Mouse (Mus musculus) limb, embryonic 15.5 days (tissue): Measurements from ENCODE around the gene Pard3b. TPM values are rescaled to one million over a fixed set of nuclear protein-coding genes. Genes with fewer than 3 reads are reported as not detected.

Experiments used
- ATAC-seq: fragments of 200-750 bp; cut with Nextera tagmentation; 2 replicates; pipeline ENCODE4 v1.8.0; 2017; ENCODE audit warnings: low read depth, moderate TSS enrichment; ENCODE audit not compliant: insufficient number of reproducible peaks, low FRiP score, low TSS enrichment
- H3K27ac ChIP-seq: fragments of 300-500 bp; sonication (generic); 2 replicates; pipeline ENCODE4 v1.5.1; 2015; ENCODE audit warnings: moderate library complexity, mild to moderate bottlenecking, inconsistent platforms
- H3K27me3 ChIP-seq: fragments of 300-500 bp; sonication (generic); 2 replicates; pipeline ENCODE4 v1.6.1; 2015; ENCODE audit warnings: inconsistent platforms
- H3K36me3 ChIP-seq: fragments of 300-500 bp; sonication (generic); 2 replicates; pipeline ENCODE4 v1.6.1; 2015; ENCODE audit warnings: inconsistent platforms
- H3K4me1 ChIP-seq: fragments of 300-500 bp; sonication (generic); 2 replicates; pipeline ENCODE4 v1.6.1; 2015; ENCODE audit warnings: inconsistent platforms
- H3K4me2 ChIP-seq: fragments of 300-500 bp; sonication (generic); 2 replicates; pipeline ENCODE4 v1.6.1; 2015; ENCODE audit warnings: mild to moderate bottlenecking, inconsistent platforms
- H3K4me3 ChIP-seq: fragments of 300-500 bp; sonication (generic); 2 replicates; pipeline ENCODE4 v1.5.1; 2015; ENCODE audit warnings: mild to moderate bottlenecking, inconsistent platforms
- H3K9ac ChIP-seq: fragments of 300-500 bp; sonication (generic); 2 replicates; pipeline ENCODE4 v1.6.1; 2015; ENCODE audit warnings: inconsistent platforms
- H3K9me3 ChIP-seq: fragments of 300-500 bp; sonication (generic); 2 replicates; pipeline ENCODE4 v1.6.1; 2016; ENCODE audit warnings: inconsistent platforms
- WGBS: fragments of 180-500 bp; shearing (Covaris S2); methylation state at CpG from one replicate; pipeline ENCODE4 v1.1.7; 2015; 5-methylcytosine and 5-hydroxymethylcytosine counted together
- polyA plus RNA-seq: library from polyadenylated mRNA; unstranded; fragments of >200 nt; fragmentation: Nextera tagmentation; extraction: Ambion mirVana; gene quantifications from 2 replicates; pipeline ENCODE4 v1.2.1, GENCODE M21; 2015

Gene Pard3b
- polyA plus RNA-seq, 1 experiment from 2014 or later: 17.6 TPM

DNA sequence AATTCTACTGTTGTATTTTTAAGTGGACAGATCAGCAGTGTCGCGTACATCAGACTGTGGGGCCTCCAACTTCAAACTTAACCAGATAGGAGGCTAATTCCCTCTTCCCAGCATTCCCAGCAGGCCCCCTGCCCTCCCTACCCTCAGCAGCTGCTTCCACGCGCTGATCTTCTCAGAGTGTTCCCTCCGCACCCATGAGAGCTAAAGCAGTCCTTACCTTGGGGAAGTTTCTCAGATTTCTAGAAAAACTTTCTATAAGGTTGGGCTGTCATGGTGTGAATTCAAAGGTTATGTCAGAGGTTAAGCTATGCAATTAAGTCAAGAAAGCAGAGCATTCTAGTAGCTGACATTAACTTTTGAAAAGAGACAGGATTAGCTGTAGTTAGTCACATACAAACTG is 686.6 kb downstream of the Pard3b start:
- no peaks in the 10 kb centered on the region for H3K36me3 ChIP-seq
- no peaks in the 10 kb centered on the region for H3K27me3 ChIP-seq
- no peaks in the 10 kb centered on the region for H3K4me1 ChIP-seq
- ATAC-seq: no peak
- H3K9ac ChIP-seq: no peak overlapping the region
- H3K27ac ChIP-seq: no peak overlapping the region
- H3K9me3 ChIP-seq: no peaks in the 10 kb centered on the region
- 63% methylated on average over 5 of the region's 5 CpGs for WGBS
- no peak overlapping the region for H3K4me2 ChIP-seq
- no peak overlapping the region for H3K4me3 ChIP-seq

DNA sequence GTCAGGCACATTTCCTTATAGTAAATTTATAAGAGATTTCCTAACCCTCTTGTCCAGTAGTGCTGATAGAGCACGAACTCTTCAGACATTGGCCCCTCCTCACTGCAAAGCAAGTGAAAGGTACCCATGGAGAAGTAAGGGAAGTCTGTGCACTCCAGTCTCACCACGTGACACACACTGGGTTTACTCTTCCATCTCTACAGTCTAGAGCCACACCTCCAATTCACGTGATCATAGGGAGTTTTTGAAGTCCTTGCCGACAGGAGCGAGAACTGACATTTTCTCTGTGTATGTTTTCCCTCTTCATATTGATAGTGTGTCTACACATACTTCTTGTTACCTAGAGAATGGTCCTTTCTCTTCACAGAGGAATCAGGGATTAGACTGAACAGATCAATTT is 689.1 kb downstream of the Pard3b start:
- no peaks in the 10 kb centered on the region for H3K4me1 ChIP-seq
- H3K4me3 ChIP-seq: no peak overlapping the region
- no peak overlapping the region for H3K4me2 ChIP-seq
- no peaks in the 10 kb centered on the region for H3K9me3 ChIP-seq
- H3K36me3 ChIP-seq: no peaks in the 10 kb centered on the region
- 86% methylated on average over 5 of the region's 5 CpGs for WGBS
- no peaks in the 10 kb centered on the region for H3K27me3 ChIP-seq
- no peak overlapping the region for H3K9ac ChIP-seq
- ATAC-seq: no peak
- H3K27ac ChIP-seq: no peak overlapping the region

DNA sequence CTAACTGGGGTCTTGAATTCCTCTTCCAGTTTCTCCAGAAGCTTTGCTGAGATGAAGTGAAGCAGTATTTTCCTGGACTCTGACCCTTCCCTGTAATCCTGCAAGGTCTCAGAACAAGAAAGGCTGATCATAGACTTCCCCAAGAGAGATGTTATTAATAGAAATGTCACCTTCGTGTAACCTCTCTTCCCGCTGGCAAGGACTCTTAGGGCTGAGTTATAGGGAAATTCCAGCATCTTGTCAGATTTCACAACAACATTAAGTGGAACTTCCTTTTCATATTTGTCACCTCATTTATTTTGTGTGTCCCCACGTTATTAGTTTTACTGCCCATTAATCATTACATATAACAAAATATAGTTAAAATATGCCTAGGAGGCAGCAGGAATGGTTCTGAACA is 690.2 kb downstream of the Pard3b start:
- no peaks in the 10 kb centered on the region for H3K27me3 ChIP-seq
- ATAC-seq: no peak

DNA sequence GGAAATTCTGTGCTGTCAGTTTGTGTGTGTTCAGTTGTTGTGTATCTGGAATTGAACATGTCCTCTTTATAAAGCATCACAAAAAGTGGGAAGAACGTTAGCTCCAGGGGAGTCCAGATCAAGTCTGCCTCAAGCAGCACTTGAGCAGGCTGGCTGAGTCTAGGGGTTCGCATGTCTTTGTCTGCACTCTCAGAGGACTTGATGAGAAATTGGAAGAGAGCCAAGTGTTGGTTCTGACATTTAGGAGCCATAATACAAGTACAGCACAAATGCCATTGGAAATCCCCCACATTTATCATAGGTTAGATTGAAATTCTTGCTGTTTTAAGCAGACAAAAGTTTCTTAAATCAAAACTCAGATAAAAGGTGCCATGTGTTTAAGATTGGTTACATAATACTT is 694.4 kb downstream of the Pard3b start:
- 39% methylated on average over 2 of the region's 2 CpGs for WGBS

More for the DNA sequence above, 690.2 kb downstream of the Pard3b start:
- no peak overlapping the region for H3K4me3 ChIP-seq
- no peak overlapping the region for H3K4me2 ChIP-seq
- H3K9me3 ChIP-seq: no peaks in the 10 kb centered on the region
- no peaks in the 10 kb centered on the region for H3K36me3 ChIP-seq
- H3K9ac ChIP-seq: no peak overlapping the region
- no peak overlapping the region for H3K27ac ChIP-seq
- 31% methylated on average over 3 of the region's 3 CpGs for WGBS
- no peaks in the 10 kb centered on the region for H3K4me1 ChIP-seq

GRCm38 (mm10) chr1:62334196-62334595 is 695.6 kb downstream of the Pard3b start:
- H3K27ac ChIP-seq: no peak overlapping the region
- no peak overlapping the region for H3K9ac ChIP-seq
- H3K4me3 ChIP-seq: no peak overlapping the region
- ATAC-seq: no peak
- H3K9me3 ChIP-seq: no peaks in the 10 kb centered on the region
- 89% methylated on average over 5 of the region's 5 CpGs for WGBS
- H3K27me3 ChIP-seq: no peaks in the 10 kb centered on the region
- H3K36me3 ChIP-seq: no peaks in the 10 kb centered on the region
- H3K4me2 ChIP-seq: no peak overlapping the region
- no peaks in the 10 kb centered on the region for H3K4me1 ChIP-seq

More for the DNA sequence above, 694.4 kb downstream of the Pard3b start:
- no peak overlapping the region for H3K4me3 ChIP-seq
- no peaks in the 10 kb centered on the region for H3K27me3 ChIP-seq
- H3K9me3 ChIP-seq: no peaks in the 10 kb centered on the region
- H3K36me3 ChIP-seq: no peaks in the 10 kb centered on the region
- H3K27ac ChIP-seq: no peak overlapping the region
- ATAC-seq: no peak
- no peak overlapping the region for H3K4me2 ChIP-seq
- H3K4me1 ChIP-seq: no peaks in the 10 kb centered on the region
- no peak overlapping the region for H3K9ac ChIP-seq

- Histone ChIP-seq H3K4me2 (no peak overlapping the region), H3K4me3 (no peak overlapping the region), H3K9me3 (no peaks in the 10 kb centered on the region), H3K4me1 (no peaks in the 10 kb centered on the region), H3K36me3 (no peaks in the 10 kb centered on the region), H3K27me3 (no peaks in the 10 kb centered on the region), H3K27ac (no peak overlapping the region), H3K9ac (no peak overlapping the region)
- WGBS: 76% methylated on average over 1 of the region's 1 CpGs
- no peak for ATAC-seq
These were observed 701.6 kb downstream of the Pard3b start for GRCm38 (mm10) chr1:62340261-62340660.

DNA sequence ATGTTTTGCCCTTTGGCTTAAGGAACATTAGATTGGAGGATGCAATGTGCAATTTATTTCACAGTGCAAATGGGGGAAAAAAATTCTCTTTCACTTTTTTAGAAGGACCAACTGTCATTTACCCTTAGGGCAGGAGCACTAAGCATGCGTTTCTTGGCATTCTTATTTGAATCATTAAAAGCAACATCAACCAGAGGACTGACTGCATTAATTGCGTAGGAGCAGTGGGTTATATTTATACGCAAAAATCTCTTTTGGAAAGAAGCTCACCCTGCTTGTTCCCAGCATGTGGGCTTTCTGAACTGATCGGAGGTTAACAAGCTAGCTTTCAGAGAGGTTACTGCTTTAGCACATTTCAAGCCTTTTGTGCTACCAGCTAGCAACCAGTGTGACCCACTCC is 705.7 kb downstream of the Pard3b start:
- Histone ChIP-seq H3K4me2 (no peak overlapping the region), H3K4me3 (no peak overlapping the region), H3K4me1 (no peaks in the 10 kb centered on the region), H3K27me3 (no peaks in the 10 kb centered on the region), H3K36me3 (0 out of 2 replicates have a peak, but pooled peaks cover 2% of the 10 kb centered on the region), H3K9me3 (no peaks in the 10 kb centered on the region), H3K27ac (no peak overlapping the region), H3K9ac (no peak overlapping the region)
- 53% methylated on average over 4 of the region's 4 CpGs for WGBS
- no peak for ATAC-seq

DNA sequence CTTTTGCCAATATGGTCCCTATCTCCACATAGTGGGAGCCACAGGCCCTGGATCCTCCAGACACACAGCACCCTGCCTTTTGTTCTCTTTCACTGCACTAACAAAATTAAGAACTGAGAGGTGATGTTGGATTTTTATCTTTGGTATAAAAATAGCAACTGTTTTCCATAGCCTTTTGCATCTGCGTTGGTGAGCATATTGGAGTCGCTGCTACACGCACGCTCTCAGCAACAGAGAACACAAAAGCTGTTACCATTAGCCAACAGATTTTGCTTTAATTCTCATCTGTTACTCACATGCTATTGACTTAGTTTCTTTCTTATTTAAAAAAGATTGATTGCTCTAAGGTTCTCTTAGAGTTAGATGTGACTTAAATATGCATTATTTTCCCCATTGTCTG is 709.7 kb downstream of the Pard3b start:
- no peak for ATAC-seq
- no peaks in the 10 kb centered on the region for H3K27me3 ChIP-seq
- H3K4me3 ChIP-seq: no peak overlapping the region
- H3K36me3 ChIP-seq: 0 out of 2 replicates have a peak, but pooled peaks cover 2% of the 10 kb centered on the region
- no peak overlapping the region for H3K27ac ChIP-seq
- no peak overlapping the region for H3K9ac ChIP-seq
- no peaks in the 10 kb centered on the region for H3K4me1 ChIP-seq
- H3K4me2 ChIP-seq: no peak overlapping the region
- WGBS: 89% methylated on average over 4 of the region's 4 CpGs
- no peaks in the 10 kb centered on the region for H3K9me3 ChIP-seq

DNA sequence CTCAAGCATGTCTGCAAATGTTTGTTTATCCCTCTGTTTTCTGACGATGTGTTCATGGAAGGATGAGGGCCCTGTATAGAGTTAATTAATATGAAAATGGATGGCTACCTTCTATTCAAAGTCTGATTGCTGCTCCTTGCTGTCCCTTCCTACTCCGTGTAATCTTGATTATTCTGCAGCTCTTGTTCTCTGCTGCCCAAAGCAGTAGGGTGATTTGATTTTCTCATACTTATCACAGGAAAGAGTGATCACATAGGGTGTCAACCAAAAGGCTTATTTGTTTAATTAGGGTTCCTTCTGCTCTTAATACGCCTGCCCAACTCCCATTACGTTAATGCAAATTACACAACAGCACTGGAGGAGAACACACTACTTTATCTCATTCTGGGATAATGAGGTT is 716.9 kb downstream of the Pard3b start:
- Histone ChIP-seq H3K36me3 (no peaks in the 10 kb centered on the region), H3K9ac (no peak overlapping the region), H3K4me3 (no peak overlapping the region), H3K27ac (no peak overlapping the region), H3K27me3 (no peaks in the 10 kb centered on the region), H3K4me2 (no peak overlapping the region), H3K9me3 (no peaks in the 10 kb centered on the region), H3K4me1 (no peaks in the 10 kb centered on the region)
- ATAC-seq: no peak
- WGBS: 74% methylated on average over 4 of the region's 4 CpGs

DNA sequence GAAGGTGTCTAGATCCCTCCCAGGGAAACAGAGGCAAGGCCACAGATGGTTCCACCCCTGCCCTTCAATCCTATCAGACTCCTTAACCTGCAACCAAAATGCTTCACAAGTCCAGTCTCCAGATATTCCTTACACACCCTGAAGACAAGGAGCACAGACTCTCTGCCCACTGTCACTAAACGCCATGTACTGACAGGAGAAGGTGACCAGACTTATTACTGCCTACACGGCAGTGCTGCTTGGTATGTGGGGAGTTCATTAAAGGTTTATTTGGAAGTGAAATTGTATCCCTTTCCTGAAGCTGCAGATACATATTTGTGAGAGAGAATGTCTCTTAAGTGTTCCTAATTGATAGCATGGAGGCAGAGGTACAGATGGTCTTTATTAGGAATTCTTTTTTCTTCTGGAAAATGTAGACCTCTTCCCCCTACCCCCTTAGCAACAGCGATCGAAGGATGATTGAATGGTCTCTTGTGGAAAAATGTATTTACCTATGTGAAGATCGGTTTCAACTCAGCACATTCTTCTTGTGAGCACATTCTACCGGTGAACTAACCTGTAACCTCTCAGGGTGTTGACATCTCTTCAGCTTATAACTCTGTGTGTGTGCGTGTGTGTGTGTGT is 735.9 kb downstream of the Pard3b start:
- Histone ChIP-seq H3K4me1 (no peaks in the 10 kb centered on the region), H3K4me3 (no peak overlapping the region), H3K27ac (no peak overlapping the region), H3K9ac (no peak overlapping the region), H3K4me2 (no peak overlapping the region), H3K27me3 (no peaks in the 10 kb centered on the region), H3K9me3 (no peaks in the 10 kb centered on the region), H3K36me3 (no peaks in the 10 kb centered on the region)
- 45% methylated on average over 7 of the region's 7 CpGs for WGBS
- ATAC-seq: no peak

DNA sequence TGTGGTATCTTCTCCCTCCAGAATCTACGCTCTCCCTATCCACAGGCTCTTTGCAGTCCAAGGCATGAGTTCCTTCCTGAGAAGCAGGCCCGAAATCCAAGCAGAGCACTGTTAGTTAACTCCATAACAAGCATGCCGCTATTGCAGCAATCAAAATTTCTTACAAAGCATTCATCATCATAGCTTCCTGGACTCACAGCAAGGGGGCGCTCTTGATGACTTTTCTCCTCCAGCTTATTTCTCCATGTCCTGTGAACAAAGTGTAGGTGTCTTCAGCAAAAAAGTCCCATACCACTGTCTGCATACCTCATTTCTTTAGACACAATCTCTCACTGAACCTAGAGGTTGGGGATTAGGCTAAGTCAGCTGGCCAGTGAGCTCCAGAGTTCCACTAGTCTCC is 739.7 kb downstream of the Pard3b start:
- ATAC-seq: no peak
- Histone ChIP-seq H3K9me3 (no peaks in the 10 kb centered on the region), H3K4me2 (no peak overlapping the region), H3K4me1 (peaks cover 4% of the 10 kb centered on the region), H3K9ac (no peak overlapping the region), H3K27ac (no peak overlapping the region), H3K27me3 (no peaks in the 10 kb centered on the region), H3K4me3 (no peak overlapping the region), H3K36me3 (no peaks in the 10 kb centered on the region)
- 93% methylated on average over 4 of the region's 4 CpGs for WGBS

DNA sequence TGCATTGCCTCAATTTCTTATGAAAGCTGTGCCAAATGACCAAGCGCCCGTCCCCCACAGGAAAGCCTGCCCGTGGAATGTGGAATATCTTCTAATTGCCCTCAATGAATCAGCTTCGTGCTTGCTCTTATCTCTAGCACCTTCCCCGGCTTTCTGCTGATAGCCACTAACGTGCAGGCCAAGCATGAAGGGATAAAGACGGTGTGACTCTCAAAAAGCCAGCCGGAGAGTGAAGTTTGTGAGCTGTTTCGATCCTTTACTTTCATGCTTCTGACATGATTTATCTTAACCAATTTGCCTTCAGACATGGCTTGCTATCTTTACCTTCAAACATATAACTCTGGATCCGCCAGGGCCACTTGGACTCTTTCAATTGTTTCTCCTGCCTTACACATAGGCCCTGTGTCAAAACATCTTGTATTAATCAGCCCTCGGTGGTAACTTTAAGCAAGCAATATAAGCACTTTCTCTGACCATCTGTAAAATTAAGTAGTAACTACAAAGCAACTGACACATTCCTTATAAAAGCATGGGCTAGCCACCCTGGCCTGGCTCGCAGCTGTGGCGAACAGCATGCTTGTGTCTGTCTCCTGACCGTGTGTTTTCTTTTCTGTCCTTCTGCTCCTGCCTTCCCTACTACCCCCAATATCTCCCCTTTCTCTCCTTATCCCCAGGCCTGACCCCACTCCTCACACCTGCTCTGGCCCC is 744.3 kb downstream of the Pard3b start:
- Histone ChIP-seq H3K27me3 (no peaks in the 10 kb centered on the region), H3K4me2 (no peak overlapping the region), H3K36me3 (no peaks in the 10 kb centered on the region), H3K27ac (no peak overlapping the region), H3K9ac (no peak overlapping the region), H3K9me3 (no peaks in the 10 kb centered on the region), H3K4me1 (peaks cover 5% of the 10 kb centered on the region), H3K4me3 (no peak overlapping the region)
- WGBS: 29% methylated on average over 14 of the region's 14 CpGs
- ATAC-seq: no peak
